In genomic region chr3:68510872-68511271, GRCm38 (mm10) we compare ENCODE assay signal across 1 mouse cellular context.
TF ChIP-seq lines count a peak whose summit lies in the region.

No protein-coding gene starts in this region.

TF ChIP-seq in MEL, 35 proteins besides CTCF, POLR2A, EP300 and RAD21 (continued from another document):
- TF ChIP-seq USF2 (IDR thresholded peaks at IDR 0.05; ENCODE audit: borderline replicate concordance in 1 of 2, insufficient read depth in 1 of 2, low read depth in 1 of 2, low read length in 2 of 2) (no peak), MYB (IDR thresholded peaks at IDR 0.05; ENCODE audit: low read depth, low read length) (no peak), E2F4 (IDR thresholded peaks at IDR 0.05; ENCODE audit: borderline replicate concordance, low read depth, low read length) (no peak), UBTF (IDR thresholded peaks at IDR 0.05; ENCODE audit: borderline replicate concordance, insufficient read depth, low read depth, low read length) (0 out of 2 replicates have a peak, but pooled peaks have one; percentile 55), GATA1 (IDR thresholded peaks at IDR 0.05; ENCODE audit: low read depth, low read length) (peak; percentile 71), TAL1 (IDR thresholded peaks at IDR 0.05; ENCODE audit: low read length) (peak; percentile 72), SIN3A (IDR thresholded peaks at IDR 0.05; ENCODE audit: low read length) (peak; percentile 72), MXI1 (IDR thresholded peaks at IDR 0.05; ENCODE audit: low read depth, low read length) (peak; percentile 79), JUND (IDR thresholded peaks at IDR 0.05; ENCODE audit: low read depth, low read length) (peak; percentile 69; the same call in 1 of the 2 replicates), BHLHE40 (IDR thresholded peaks at IDR 0.05; ENCODE audit: borderline replicate concordance, low read depth, low read length) (peak; percentile 18; the same call in 1 of the 2 replicates), KAT2A (conservative IDR thresholded peaks at IDR 0.05; ENCODE audit: low read depth, low read length) (no peak), MYC (IDR thresholded peaks at IDR 0.05; ENCODE audit: low read depth, low read length) (0 out of 2 replicates have a peak, but pooled peaks have one; percentile 20), MAZ (IDR thresholded peaks at IDR 0.05; ENCODE audit: low read depth, low read length) (no peak), ETS1 (IDR thresholded peaks at IDR 0.05; ENCODE audit: low read depth, low read length) (peak; percentile 69; the same call in 1 of the 2 replicates), ZKSCAN1 (IDR thresholded peaks at IDR 0.05; ENCODE audit: low read depth, low read length) (no peak), MEF2A (IDR thresholded peaks at IDR 0.05; ENCODE audit: extremely low read depth, insufficient replicate concordance, low read depth, low read length, poor library complexity, severe bottlenecking) (no peak)
